Mouse (Mus musculus): ENCODE measurements around the gene Fcor. TPM values are rescaled to one million over a fixed set of nuclear protein-coding genes. Genes with fewer than 3 reads are reported as not detected.

Fcor gene
- polyA plus RNA-seq, 1 experiment from 2014 or later = 8.3 TPM

DNA sequence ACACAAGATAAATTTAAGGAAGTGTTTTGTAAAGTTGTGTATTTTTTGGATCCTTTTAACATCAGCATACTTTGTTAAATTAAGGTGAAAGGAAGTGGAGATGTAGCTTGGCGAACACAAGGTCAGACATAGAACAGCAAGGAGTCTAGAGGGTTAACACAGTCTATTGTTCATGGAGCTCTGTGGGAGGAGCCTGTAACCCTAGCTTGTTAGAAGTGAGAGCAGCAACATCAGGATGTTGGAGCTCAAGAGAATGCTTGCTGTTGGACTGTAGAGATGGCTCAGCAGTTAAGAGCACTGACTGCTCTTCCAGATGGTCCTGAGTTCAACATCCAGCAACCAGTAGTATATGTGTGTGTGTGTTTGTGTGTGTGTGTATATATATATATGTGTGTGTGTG, 23.2 kb downstream of the Fcor start:
- Histone ChIP-seq H3K27me3 (ENCODE audit: insufficient read depth, low read length) (no peaks in the 10 kb centered on the region), H3K4me3 (replicated peaks; ENCODE audit: low read depth, low read length) (no peak overlapping the region), H3K27ac (no peak overlapping the region), H3K4me2 (ENCODE audit: low read length) (peak overlapping the region; percentile 2; the same call in 1 of the 2 replicates), H3K9me3 (replicated peaks; ENCODE audit: low read length) (no peaks in the 10 kb centered on the region), H3K9ac (ENCODE audit: low read depth, low read length) (no peak overlapping the region), H3K4me1 (replicated peaks; ENCODE audit: insufficient read depth, low read length) (no peaks in the 10 kb centered on the region), H3K36me3 (ENCODE audit: insufficient read depth, low read length) (no peaks in the 10 kb centered on the region)
- WGBS = 47% methylated on average over 1 of the region's 1 CpGs
- no peak for TF ChIP-seq CTCF (IDR thresholded peaks at IDR 0.05; ENCODE audit: low read depth)
- ATAC-seq (replicated peaks; ENCODE audit: low FRiP score, low read depth) (0 out of 2 replicates have a peak, but pooled peaks have one; percentile 29), DNase-seq (ENCODE audit: low spot score) (peak; percentile 71)

DNA sequence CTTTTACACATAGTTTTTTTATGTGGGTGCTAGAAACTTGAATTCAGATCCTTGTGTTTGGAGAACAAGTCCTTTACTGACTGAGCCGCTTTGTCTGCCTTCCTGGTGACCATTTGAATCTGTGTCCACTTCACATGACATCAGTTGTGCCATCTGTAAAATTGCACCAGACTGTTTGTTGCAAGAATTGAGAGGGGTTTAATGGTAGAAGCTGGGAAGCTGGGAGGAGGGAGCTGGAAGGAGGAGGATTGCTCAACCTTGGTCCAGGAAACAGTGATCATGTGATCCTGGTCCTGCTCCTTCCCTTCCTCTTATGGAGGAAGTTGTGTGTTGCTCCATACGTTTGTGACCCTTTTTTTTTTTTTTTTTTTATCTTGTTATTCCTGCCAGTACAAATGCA, 23.9 kb downstream of the Fcor start:
- H3K4me2 ChIP-seq (ENCODE audit: low read length) = no peak overlapping the region
- no peak overlapping the region for H3K9ac ChIP-seq (ENCODE audit: low read depth, low read length)
- H3K27ac ChIP-seq = no peak overlapping the region
- no peaks in the 10 kb centered on the region for H3K9me3 ChIP-seq (replicated peaks; ENCODE audit: low read length)
- H3K4me1 ChIP-seq (replicated peaks; ENCODE audit: insufficient read depth, low read length) = no peaks in the 10 kb centered on the region
- DNase-seq (ENCODE audit: low spot score) (no peak), ATAC-seq (replicated peaks; ENCODE audit: low FRiP score, low read depth) (no peak)
- 65% methylated on average over 2 of the region's 2 CpGs for WGBS
- H3K27me3 ChIP-seq (ENCODE audit: insufficient read depth, low read length) = no peaks in the 10 kb centered on the region
- TF ChIP-seq CTCF (IDR thresholded peaks at IDR 0.05; ENCODE audit: low read depth) = no peak
- H3K36me3 ChIP-seq (ENCODE audit: insufficient read depth, low read length) = no peaks in the 10 kb centered on the region
- no peak overlapping the region for H3K4me3 ChIP-seq (replicated peaks; ENCODE audit: low read depth, low read length)

DNA sequence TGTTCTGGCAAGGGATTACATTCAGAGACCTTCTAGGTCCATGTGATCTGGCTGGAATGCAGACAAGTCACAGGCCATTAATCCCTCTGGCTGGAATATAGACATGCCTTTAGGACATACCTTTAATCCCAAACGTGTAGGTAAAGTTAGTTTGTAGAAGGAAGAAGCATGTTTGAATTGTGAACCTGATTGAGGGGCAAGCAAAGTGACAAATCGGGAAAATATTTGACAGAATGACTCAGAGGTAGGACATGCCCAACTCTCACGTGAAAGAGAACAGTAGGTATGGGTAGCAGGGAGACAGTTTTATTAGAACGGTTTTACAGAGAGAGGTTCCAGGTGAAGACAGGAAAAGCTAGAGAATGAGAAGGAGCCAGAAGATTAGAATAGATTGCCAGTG, 24.6 kb downstream of the Fcor start:
- H3K4me3 ChIP-seq (replicated peaks; ENCODE audit: low read depth, low read length) = no peak overlapping the region
- no peak for TF ChIP-seq CTCF (IDR thresholded peaks at IDR 0.05; ENCODE audit: low read depth)
- ATAC-seq (replicated peaks; ENCODE audit: low FRiP score, low read depth) (0 out of 2 replicates have a peak, but pooled peaks have one; percentile 49), DNase-seq (ENCODE audit: low spot score) (peak; percentile 18)
- no peaks in the 10 kb centered on the region for H3K27me3 ChIP-seq (ENCODE audit: insufficient read depth, low read length)
- H3K9ac ChIP-seq (ENCODE audit: low read depth, low read length) = no peak overlapping the region
- H3K27ac ChIP-seq = no peak overlapping the region
- H3K4me1 ChIP-seq (replicated peaks; ENCODE audit: insufficient read depth, low read length) = no peaks in the 10 kb centered on the region
- H3K36me3 ChIP-seq (ENCODE audit: insufficient read depth, low read length) = no peaks in the 10 kb centered on the region
- no peaks in the 10 kb centered on the region for H3K9me3 ChIP-seq (replicated peaks; ENCODE audit: low read length)
- no peak overlapping the region for H3K4me2 ChIP-seq (ENCODE audit: low read length)
- 54% methylated on average over 4 of the region's 4 CpGs for WGBS

DNA sequence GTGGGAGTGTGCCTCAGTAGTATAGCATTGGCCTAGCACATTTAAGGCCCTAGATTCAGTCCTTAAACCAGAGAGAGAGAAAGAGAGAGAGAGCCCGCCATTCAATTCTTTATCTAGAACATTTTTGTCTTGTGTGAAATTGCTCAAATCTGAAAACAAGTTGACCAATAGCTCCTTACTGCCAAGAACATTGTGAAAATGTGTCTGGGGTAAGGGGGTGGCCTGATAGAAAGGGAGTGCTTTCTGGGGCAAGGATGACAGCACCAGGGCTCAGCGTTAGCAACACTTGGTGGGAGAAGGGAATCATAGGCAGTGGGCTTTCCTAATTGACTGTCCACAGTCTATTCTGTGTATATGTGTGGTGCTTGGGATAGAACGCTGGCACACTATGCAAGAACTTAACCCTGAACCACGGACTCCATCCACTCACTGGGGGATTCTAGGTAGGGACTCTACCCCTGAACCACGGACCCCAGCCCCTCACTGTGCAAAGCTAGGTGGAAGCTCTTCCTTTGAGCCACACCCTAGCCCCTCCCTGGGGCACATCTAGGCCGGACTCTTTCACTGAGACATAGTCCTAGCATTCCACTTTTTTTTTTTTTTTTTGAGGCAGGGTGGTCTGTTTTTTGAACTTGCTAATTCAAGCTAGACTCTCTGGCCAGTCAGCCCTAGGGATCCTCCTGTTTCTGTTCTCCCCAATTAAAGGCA, 25.2 kb downstream of the Fcor start:
- H3K36me3 ChIP-seq (ENCODE audit: insufficient read depth, low read length) = no peaks in the 10 kb centered on the region
- ATAC-seq (replicated peaks; ENCODE audit: low FRiP score, low read depth) (0 out of 2 replicates have a peak, but pooled peaks have one; percentile 11), DNase-seq (ENCODE audit: low spot score) (no peak)
- H3K9ac ChIP-seq (ENCODE audit: low read depth, low read length) = no peak overlapping the region
- 83% methylated on average over 6 of the region's 6 CpGs for WGBS
- no peak overlapping the region for H3K4me2 ChIP-seq (ENCODE audit: low read length)
- no peaks in the 10 kb centered on the region for H3K4me1 ChIP-seq (replicated peaks; ENCODE audit: insufficient read depth, low read length)
- TF ChIP-seq CTCF (IDR thresholded peaks at IDR 0.05; ENCODE audit: low read depth) = no peak
- H3K4me3 ChIP-seq (replicated peaks; ENCODE audit: low read depth, low read length) = no peak overlapping the region
- no peaks in the 10 kb centered on the region for H3K27me3 ChIP-seq (ENCODE audit: insufficient read depth, low read length)
- H3K27ac ChIP-seq = no peak overlapping the region
- no peaks in the 10 kb centered on the region for H3K9me3 ChIP-seq (replicated peaks; ENCODE audit: low read length)

DNA sequence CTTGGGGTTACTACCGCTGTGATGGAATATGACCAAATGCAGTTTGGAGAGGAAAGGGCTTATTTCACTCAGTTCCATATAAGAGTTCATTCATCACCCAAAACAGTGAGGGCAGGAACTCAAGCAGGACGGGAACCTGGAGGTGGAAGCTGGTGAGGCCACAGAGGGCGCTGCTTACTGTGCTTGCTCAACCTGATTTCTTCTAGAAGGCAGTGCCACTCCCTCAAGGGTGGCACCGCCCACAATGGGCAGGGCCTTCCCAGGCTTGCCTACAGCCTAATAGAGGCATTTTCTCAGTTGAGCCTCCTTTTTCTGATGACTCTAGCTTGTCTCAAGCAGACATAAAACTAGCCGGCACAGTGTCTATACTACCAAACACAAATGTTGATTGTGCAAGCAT, 26.4 kb downstream of the Fcor start:
- Histone ChIP-seq H3K27ac (no peak overlapping the region), H3K27me3 (ENCODE audit: insufficient read depth, low read length) (no peaks in the 10 kb centered on the region), H3K4me1 (replicated peaks; ENCODE audit: insufficient read depth, low read length) (no peaks in the 10 kb centered on the region), H3K9ac (ENCODE audit: low read depth, low read length) (no peak overlapping the region), H3K9me3 (replicated peaks; ENCODE audit: low read length) (no peaks in the 10 kb centered on the region), H3K36me3 (ENCODE audit: insufficient read depth, low read length) (no peaks in the 10 kb centered on the region), H3K4me2 (ENCODE audit: low read length) (no peak overlapping the region), H3K4me3 (replicated peaks; ENCODE audit: low read depth, low read length) (no peak overlapping the region)
- DNase-seq (ENCODE audit: low spot score) = peak; percentile 33
- ATAC-seq (replicated peaks; ENCODE audit: low FRiP score, low read depth) = peak; percentile 40; the same call in 1 of the 2 replicates
- 29% methylated on average over 5 of the region's 5 CpGs for WGBS
- peak; percentile 52 for TF ChIP-seq CTCF (IDR thresholded peaks at IDR 0.05; ENCODE audit: low read depth)

DNA sequence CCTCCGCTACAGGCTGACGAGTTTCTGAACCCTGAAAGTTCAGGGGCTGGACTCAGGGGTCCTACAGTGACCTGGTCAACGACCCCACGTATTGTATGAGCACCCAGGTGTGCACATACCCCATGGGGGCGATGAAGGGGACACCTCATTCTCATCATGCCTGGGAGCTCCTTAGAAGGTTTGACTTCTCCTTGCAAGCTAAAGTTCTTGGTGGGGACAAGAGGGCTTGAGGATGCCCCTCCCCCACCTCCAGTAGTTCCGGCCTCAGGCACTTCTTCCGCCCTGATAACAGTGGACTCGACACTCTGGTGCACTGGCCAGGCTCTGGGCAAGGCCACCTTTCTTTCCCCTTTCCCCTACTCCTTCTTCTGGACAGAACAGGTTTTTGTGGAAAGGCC, 40.7 kb downstream of the Fcor start:
- WGBS = 14% methylated on average over 8 of the region's 8 CpGs
- peak overlapping the region; percentile 63 for H3K4me3 ChIP-seq (replicated peaks; ENCODE audit: low read depth, low read length)
- 0 out of 2 replicates have a peak, but pooled peaks cover 3% of the 10 kb centered on the region for H3K27me3 ChIP-seq (ENCODE audit: insufficient read depth, low read length)
- peak overlapping the region; percentile 74 for H3K4me2 ChIP-seq (ENCODE audit: low read length)
- peak; percentile 37 for ATAC-seq (replicated peaks; ENCODE audit: low FRiP score, low read depth)
- TF ChIP-seq CTCF (IDR thresholded peaks at IDR 0.05; ENCODE audit: low read depth) = no peak
- H3K9me3 ChIP-seq (replicated peaks; ENCODE audit: low read length) = no peaks in the 10 kb centered on the region
- H3K36me3 ChIP-seq (ENCODE audit: insufficient read depth, low read length) = 0 out of 2 replicates have a peak, but pooled peaks cover 3% of the 10 kb centered on the region
- H3K27ac ChIP-seq = peak overlapping the region; percentile 8; the same call in 1 of the 2 replicates
- no peaks in the 10 kb centered on the region for H3K4me1 ChIP-seq (replicated peaks; ENCODE audit: insufficient read depth, low read length)
- peak overlapping the region; percentile 71 for H3K9ac ChIP-seq (ENCODE audit: low read depth, low read length)
- peak; percentile 13 for DNase-seq (ENCODE audit: low spot score)

Data from kidney, postnatal 0 days (tissue).